Mouse (Mus musculus): ENCODE measurements around the gene Cxcl10.

Gene Cxcl10

DNA sequence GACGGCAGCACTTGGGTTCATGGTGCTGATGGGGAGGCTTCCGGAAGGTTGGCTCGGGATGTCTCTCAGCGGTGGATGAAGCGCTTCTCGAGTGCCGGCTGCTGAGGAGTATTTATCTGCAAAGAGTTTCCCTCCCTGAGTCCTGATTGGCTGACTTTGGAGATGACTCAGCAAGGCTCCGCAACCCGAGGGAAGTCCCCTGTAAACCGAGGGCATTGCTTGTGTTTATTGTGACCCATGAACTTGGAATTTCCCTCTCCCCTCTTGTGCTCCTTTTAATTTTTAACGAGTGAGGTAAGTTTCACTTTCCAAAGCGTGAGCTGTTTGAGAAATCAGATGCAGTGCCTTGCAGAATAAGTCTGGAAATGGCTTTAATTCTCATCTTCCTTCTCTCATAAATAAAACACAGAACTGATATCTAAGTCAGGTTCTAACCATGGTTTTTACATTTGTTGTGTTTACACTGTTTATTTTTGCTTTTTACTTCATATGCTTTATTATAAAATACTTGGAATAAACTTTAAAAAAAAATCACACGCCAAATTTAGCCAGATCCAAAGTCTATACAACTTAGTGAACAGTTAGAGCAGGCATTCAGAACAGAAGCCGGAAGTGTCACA lies at the start of gene Cxcl10:
Gene Cxcl10 (minus strand): TSS at position 96 of the 620 bp plus-strand sequence.
- DNase-seq (ENCODE audit: low read depth, low spot score): peak; percentile 41

DNA sequence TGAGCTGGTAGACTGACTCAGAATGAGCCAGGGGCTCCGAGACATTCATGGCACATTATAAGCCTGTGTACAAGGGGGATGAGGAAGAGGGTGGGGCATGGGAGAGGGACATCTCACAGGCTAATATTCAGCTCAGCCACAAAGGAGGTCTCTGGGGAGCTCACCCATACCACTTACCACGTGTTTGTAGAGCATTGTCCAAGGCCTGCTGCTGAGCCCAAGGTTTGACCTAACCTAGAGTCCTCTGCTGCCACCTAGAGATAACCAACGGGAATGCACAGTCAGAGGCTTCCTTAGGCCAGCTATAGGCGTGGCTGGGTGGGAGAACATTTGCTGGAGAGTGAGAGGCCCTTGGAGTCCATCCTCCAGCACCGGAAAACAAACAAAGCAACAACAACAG lies 49.5 kb upstream of the Cxcl10 start:
- peak; percentile 86 for DNase-seq (ENCODE audit: low read depth, low spot score)

DNA sequence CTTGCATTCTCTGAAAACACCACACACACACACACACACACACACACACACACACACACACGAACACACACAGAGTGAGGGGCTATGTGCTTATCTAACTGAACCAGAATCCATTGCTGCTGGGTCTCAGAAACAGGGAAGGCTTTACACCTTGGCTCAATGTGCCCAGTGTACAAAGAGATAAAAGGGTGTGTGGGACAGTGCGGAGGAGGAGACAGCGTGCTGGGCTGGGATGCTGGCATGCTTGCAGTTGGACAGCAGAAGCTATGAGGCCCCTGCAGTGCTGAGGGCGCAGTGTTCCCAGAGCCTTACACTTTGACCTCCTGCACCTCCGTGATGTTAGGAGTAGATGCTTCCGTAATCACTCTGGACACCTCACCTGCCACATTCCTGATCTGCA lies 47.8 kb upstream of the Cxcl10 start:
- DNase-seq (ENCODE audit: low read depth, low spot score): no peak

DNA sequence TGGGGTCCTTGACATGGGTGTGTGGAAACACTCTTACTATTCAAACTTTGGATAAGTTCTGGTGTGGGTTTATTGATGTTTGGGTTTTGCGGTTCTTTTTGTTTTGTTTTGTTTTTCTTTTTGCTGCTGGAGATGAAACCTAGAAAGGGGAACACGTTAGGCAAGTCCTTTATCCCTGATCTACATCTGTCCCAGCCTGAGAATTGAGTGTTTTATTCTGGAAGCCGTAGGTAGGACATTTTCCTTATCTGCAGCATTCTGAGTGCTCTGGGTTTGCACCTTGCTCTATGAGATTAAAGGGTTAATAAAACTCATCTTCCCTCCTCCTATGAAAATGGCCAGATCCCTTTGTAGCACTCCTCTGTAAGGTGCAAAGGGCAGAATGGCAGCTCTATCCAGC lies 47.1 kb upstream of the Cxcl10 start:
- DNase-seq (ENCODE audit: low read depth, low spot score): no peak

DNA sequence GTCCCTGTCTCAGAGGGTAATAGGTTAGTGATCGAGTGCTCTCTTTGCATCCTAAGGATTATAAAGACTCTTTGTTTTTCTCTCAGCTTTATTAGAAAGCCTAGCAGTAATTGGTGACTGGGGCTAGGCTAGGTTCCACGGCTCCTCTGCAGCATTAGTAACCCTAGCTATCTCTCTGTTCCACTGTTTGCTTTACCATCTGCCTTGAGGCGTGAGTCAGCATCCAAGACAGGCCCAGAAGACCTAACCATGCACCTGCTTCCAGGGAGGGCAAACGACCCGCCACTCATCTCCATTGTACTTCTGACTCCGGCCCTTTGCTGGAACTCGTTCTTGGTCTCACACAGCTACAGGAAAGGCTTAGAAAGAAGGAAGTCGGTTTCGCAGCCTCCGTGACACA lies 45.2 kb upstream of the Cxcl10 start:
- no peak for DNase-seq (ENCODE audit: low read depth, low spot score)

GRCm38 (mm10) chr5:92392542-92392941 lies 43.9 kb upstream of the Cxcl10 start:
- no peak for DNase-seq (ENCODE audit: low read depth, low spot score)

DNA sequence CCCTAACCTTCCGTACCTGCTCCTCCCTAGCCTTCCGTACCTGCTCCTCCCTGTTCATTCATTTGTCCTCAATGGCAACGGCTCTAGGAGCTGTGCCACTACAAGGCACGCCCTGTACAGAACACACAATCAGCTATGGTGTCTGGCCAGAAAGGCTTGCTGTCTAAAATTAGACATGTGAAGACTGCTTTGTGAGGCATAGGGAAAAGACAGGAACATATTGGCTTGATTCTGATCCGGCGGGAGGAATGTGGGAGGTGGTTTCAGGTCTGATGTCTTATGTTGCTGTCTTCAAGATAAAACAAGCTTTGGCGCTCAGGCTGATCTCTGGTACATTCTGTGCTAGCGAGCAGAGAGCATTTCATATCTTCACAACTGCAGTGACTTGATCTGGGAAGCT lies 41.9 kb upstream of the Cxcl10 start:
- DNase-seq (ENCODE audit: low read depth, low spot score): no peak

DNA sequence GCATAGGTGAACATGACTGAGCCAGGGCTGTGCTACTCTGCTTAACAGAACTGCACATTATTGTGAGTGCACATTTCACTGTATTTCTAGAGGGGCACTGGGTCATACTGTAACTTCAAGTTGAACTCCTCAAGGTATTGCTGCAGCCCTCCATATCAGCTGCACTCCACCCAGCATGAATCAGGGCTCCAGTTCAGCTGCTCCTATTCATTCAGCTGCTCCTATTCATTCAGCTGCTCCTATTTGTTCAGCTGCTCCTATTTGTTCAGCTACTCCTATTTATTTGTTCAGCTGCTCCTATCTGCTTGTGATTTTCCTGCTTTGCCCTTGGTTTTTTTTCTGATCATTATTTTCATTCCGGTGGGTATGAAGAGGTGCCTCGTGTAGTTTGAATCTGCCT lies 41.3 kb upstream of the Cxcl10 start:
- DNase-seq (ENCODE audit: low read depth, low spot score): no peak

GRCm38 (mm10) chr5:92387433-92387832 lies 38.7 kb upstream of the Cxcl10 start:
- DNase-seq (ENCODE audit: low read depth, low spot score): no peak

GRCm38 (mm10) chr5:92386643-92387042 lies 38.0 kb upstream of the Cxcl10 start:
- DNase-seq (ENCODE audit: low read depth, low spot score): no peak

GRCm38 (mm10) chr5:92386102-92386501 lies 37.4 kb upstream of the Cxcl10 start:
- DNase-seq (ENCODE audit: low read depth, low spot score): no peak

DNA sequence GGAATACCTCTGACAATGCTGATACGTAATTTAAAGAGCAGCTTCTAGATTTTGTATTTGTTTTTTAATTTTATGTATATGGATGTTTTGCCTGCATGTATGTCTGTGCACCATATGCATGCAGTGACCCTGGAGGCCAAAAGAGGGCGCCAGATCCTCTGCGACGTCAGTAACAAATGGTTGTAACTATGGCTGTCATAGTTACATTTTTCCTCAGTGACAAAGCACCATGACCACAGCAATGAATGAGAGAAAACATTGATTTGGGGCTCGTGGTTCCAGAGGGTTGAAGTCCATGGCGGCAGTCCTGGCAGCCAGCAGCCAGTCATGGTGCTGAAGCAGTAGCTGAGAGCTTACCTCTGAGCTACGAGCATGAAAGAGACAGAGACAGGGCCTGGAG lies 36.2 kb upstream of the Cxcl10 start:
- no peak for DNase-seq (ENCODE audit: low read depth, low spot score)

DNA sequence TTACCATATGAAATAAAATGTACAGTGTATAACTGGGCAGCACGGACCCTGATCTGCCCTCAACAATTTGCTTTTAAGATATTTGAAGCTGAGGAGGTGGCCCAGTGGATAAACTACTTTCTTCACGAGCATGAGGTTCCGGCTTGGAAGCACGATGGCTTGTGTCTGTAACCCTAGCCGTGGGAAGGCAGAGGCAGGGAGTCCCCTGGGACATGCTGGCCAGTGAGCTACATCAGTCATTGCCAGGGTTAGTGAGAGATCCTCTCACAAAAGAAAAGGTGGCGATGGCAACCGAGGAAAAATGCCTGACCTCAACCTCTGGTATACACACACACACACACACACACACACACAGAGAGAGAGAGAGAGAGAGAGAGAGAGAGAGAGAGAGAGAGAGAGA lies 35.1 kb upstream of the Cxcl10 start:
- no peak for DNase-seq (ENCODE audit: low read depth, low spot score)

DNA sequence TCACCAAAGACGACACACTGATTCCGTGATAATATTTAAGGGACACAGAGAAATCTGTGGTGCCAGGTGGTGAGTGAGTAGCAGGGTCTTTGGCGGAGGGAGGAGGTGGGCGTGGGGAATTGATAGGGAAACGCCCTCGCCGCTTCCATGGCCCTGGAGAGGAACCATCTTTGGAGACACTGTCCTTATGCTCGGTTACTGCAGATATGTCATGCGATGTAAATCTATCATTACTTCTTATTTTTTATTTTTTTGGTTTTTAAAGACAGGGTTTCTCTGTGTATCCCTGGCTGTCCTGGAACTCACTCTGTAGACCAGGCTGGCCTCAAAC lies 33.6 kb upstream of the Cxcl10 start:
- no peak for DNase-seq (ENCODE audit: low read depth, low spot score)

GRCm38 (mm10) chr5:92381550-92382348 lies 33.1 kb upstream of the Cxcl10 start:
- peak; percentile 85 for DNase-seq (ENCODE audit: low read depth, low spot score)

DNA sequence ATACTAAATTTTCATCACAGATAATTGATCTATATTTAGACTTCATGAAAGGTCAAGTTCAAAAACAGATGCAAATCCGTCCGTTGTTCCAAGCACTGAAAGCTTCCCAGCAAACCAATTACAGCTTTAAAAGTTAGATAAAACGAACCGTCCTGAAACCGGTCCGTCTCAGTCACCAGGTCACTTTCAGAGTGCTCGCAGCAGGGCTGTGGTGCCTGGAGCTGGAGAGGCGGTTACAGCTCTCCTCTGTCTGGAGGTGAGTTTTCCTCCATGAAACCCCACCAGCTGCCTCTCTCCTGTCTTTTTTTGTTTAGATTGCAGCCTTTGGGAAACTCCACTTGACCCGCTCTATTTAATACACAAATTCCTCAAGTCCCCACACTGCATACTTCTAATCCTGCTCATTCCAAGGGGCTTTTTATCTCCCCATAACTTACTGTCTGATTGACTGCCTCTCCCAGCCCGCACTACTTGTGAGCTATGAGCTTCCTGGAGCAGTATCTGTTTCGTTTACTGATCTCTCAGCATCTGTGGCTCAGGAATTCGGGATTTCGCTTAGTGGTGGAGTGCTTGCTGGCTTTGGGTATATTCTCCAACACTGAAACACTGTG lies 28.2 kb upstream of the Cxcl10 start:
- no peak for DNase-seq (ENCODE audit: low read depth, low spot score)

DNA sequence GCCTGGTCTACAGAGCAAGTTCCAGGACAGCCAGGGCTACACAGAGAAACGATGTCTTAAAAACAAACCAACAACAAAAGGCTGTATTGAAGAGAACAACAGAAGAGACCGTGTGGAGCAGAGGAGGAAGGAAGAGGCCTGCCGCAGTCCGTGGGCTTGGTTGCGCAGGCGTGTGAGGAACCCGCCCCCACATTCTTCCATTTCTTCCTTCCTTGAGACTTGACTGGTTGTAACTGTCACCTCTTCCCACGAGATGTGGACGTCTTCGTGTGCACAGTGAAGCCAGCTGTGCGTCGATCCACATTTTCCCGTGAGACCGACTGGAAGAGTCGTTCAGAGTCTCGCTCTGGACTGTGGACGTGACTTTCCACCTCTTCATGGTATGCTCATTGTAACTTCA lies 26.7 kb upstream of the Cxcl10 start:
- DNase-seq (ENCODE audit: low read depth, low spot score): no peak

- no peak for DNase-seq (ENCODE audit: low read depth, low spot score)
These were observed 26.0 kb upstream of the Cxcl10 start for GRCm38 (mm10) chr5:92374721-92375142.

GRCm38 (mm10) chr5:92372605-92373004 lies 23.9 kb upstream of the Cxcl10 start:
- DNase-seq (ENCODE audit: low read depth, low spot score): no peak

DNA sequence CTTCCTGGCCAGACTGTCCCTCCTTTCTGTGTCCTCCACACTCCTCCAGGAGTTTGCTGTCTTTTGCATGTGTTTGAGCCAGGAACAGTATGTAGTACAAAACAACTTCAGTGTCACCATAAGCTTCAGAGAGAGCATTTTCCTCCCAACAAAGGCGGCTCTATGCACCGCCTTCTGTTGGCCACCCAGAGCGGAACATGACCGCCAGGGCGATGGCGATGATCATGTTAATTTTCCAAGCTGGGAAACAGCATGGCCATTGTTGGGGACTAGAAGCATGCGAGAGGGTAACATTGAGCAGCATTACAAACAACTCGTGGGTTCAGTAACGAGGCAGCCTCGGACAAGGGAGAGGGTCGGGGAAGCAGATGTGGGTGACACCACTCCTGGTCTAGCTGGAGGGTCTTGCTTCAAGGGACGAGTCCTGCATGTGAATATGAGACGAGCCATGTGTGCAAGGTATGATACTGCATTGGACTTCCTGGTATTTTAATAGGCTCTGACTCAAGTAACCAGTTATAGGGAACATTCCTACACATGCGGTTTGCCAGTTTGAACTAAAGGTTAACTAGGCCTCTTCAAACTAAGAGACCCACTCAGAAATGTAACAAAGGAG lies 22.8 kb upstream of the Cxcl10 start:
- DNase-seq (ENCODE audit: low read depth, low spot score): no peak

DNA sequence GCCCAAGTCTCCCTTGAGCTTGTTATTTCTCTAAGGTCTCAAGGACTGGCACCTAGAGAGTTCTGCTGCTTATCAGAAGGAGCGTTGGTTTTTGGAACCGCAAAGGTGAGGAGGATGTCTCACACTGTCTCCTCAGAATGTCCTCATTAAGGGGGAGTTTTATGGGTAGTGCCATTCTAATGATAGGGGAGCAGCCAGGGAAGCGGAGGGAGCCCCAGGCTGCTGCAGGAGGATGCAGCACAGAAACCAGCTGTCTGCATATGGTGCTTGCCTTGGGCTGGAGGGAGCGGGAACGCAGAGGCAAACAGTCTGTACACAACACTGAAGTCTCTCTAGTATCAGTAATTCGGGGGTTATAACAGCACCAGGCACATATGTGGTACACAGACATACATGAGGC lies 22.2 kb upstream of the Cxcl10 start:
- no peak for DNase-seq (ENCODE audit: low read depth, low spot score)

DNA sequence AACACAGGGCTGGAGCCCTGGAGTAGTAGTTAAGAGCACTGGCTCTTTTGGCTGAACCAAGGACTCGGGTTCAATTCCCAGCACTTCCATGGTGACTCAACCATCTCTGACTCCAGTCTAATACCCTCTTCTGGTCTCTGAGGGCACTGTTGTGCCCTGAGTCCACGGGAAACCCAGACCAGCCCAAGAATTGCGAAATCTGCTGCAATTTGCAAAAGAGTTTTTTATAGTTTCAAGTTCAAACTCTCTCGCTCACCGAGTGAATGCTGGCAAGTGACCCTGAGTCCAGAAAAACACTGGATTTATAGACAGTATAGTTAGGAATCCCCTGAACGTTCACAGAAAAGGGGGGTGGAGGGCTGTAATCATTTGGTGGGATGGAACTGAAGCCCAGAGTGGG lies 21.7 kb upstream of the Cxcl10 start:
- no peak for DNase-seq (ENCODE audit: low read depth, low spot score)
